Mouse (Mus musculus): ENCODE results near the gene Srgap2. TPM values are rescaled to one million over a fixed set of nuclear protein-coding genes. Genes with fewer than 3 reads are reported as not detected.

Gene Srgap2
- polyA plus RNA-seq, 1 experiment from 2014 or later, result 15.3 TPM

DNA sequence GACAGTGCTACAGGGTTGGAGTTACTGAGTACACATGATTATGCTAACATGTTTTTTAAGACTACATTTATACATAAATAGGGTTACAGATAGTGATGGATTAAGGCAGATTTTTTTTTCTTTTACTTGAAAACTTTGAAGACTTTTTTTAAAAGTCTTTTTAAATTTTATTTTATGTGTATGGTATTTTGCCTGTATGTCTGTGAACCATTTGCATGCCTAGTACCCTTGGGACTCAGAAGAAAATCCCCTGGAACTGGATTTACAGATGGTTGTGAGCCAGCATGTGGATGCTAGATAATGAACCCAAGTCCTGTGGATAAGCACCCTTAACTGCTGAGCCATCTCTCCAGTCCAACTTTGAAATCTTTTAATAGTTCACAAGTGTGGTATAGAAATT, 26.3 kb upstream of the Srgap2 start:
- Histone ChIP-seq H3K9ac (ENCODE audit: low read length) (no peak overlapping the region), H3K27ac (ENCODE audit: low read depth, low read length) (no peak overlapping the region), H3K4me3 (ENCODE audit: low read depth, low read length) (no peak overlapping the region), H3K9me3 (replicated peaks; ENCODE audit: control insufficient read depth, low read length) (no peaks in the 10 kb centered on the region), H3K36me3 (ENCODE audit: control insufficient read depth, insufficient read depth, low read length) (no peaks in the 10 kb centered on the region), H3K4me2 (ENCODE audit: low read length) (no peak overlapping the region), H3K27me3 (replicated peaks; ENCODE audit: control insufficient read depth, insufficient read depth, low read length) (no peaks in the 10 kb centered on the region), H3K4me1 (ENCODE audit: control insufficient read depth, insufficient read depth, low read length) (peaks cover 4% of the 10 kb centered on the region; the same call in 1 of the 2 replicates)
- ATAC-seq (no peak), DNase-seq (ENCODE audit: low spot score) (no peak)

DNA sequence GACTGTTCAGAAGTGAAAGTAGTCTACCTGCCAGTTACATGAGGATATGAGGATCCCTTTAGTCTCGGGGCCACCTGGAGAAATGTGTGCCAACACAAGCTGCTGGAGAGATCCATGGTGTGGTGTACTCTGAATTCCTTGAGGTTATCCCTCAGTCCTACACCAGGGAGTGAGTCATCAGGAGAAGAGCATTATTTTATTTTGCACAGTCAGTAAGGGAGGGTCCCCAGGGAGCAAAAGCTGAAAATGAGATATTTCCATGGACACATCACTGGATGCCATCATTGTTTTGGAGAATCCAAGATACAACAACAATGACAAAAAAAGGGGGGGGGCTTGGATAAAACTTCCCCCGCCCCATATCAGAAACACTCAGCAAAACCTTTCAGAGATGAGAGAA, 24.8 kb upstream of the Srgap2 start:
- no peaks in the 10 kb centered on the region for H3K27me3 ChIP-seq (replicated peaks; ENCODE audit: control insufficient read depth, insufficient read depth, low read length)
- ATAC-seq (no peak), DNase-seq (ENCODE audit: low spot score) (no peak)
- H3K9ac ChIP-seq (ENCODE audit: low read length), result no peak overlapping the region
- no peak overlapping the region for H3K27ac ChIP-seq (ENCODE audit: low read depth, low read length)
- peaks cover 4% of the 10 kb centered on the region; the same call in 1 of the 2 replicates for H3K4me1 ChIP-seq (ENCODE audit: control insufficient read depth, insufficient read depth, low read length)
- no peak overlapping the region for H3K4me3 ChIP-seq (ENCODE audit: low read depth, low read length)
- WGBS, result 88% methylated on average over 2 of the region's 2 CpGs
- no peaks in the 10 kb centered on the region for H3K9me3 ChIP-seq (replicated peaks; ENCODE audit: control insufficient read depth, low read length)
- no peaks in the 10 kb centered on the region for H3K36me3 ChIP-seq (ENCODE audit: control insufficient read depth, insufficient read depth, low read length)
- no peak overlapping the region for H3K4me2 ChIP-seq (ENCODE audit: low read length)

DNA sequence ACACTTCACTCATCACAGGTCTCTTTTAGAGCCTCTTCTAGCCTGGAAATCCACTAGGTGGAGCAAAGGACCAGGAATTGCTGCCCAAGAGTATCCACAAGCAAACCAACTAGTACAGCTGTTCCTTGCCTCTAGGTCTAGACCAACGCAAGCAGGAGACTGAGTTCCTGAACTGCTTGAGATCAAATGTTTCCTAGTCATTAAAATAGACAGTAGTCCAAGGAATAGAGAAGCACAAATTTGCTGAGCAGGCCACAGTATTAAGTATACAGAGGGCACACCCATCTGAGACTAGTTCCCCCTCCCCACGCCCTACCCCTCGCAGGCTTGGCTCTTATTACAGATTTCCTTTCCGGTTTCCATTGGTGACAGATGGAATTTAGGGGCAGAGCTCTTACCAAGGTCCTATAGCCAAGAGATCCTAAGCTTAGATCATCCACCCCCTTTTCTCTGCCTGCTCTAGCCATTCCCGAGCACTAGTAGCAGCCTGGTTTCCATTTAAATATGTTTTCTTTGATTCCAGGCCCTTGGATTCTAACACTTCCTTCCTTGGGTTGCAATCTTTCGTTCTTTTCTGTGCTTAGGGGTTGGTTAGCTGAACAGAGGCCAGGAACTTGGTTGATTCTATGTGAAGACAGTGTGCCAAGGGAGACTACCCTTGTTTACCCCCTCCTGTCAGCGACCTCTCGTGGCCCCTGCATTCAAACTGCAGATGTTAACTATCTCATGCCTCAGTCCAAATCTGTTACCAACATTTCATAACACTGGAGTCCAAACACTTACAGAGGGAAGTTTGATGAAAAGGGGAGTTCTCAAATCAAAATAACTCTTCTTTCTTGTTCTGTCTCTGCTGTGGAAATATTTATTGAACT, 21.6 kb upstream of the Srgap2 start:
- no peaks in the 10 kb centered on the region for H3K36me3 ChIP-seq (ENCODE audit: control insufficient read depth, insufficient read depth, low read length)
- no peaks in the 10 kb centered on the region for H3K4me1 ChIP-seq (ENCODE audit: control insufficient read depth, insufficient read depth, low read length)
- WGBS, result 66% methylated on average over 8 of the region's 8 CpGs
- H3K9ac ChIP-seq (ENCODE audit: low read length), result no peak overlapping the region
- no peak overlapping the region for H3K4me2 ChIP-seq (ENCODE audit: low read length)
- ATAC-seq (no peak), DNase-seq (ENCODE audit: low spot score) (peak; percentile 43)
- no peaks in the 10 kb centered on the region for H3K27me3 ChIP-seq (replicated peaks; ENCODE audit: control insufficient read depth, insufficient read depth, low read length)
- no peak overlapping the region for H3K27ac ChIP-seq (ENCODE audit: low read depth, low read length)
- no peak overlapping the region for H3K4me3 ChIP-seq (ENCODE audit: low read depth, low read length)
- no peaks in the 10 kb centered on the region for H3K9me3 ChIP-seq (replicated peaks; ENCODE audit: control insufficient read depth, low read length)

DNA sequence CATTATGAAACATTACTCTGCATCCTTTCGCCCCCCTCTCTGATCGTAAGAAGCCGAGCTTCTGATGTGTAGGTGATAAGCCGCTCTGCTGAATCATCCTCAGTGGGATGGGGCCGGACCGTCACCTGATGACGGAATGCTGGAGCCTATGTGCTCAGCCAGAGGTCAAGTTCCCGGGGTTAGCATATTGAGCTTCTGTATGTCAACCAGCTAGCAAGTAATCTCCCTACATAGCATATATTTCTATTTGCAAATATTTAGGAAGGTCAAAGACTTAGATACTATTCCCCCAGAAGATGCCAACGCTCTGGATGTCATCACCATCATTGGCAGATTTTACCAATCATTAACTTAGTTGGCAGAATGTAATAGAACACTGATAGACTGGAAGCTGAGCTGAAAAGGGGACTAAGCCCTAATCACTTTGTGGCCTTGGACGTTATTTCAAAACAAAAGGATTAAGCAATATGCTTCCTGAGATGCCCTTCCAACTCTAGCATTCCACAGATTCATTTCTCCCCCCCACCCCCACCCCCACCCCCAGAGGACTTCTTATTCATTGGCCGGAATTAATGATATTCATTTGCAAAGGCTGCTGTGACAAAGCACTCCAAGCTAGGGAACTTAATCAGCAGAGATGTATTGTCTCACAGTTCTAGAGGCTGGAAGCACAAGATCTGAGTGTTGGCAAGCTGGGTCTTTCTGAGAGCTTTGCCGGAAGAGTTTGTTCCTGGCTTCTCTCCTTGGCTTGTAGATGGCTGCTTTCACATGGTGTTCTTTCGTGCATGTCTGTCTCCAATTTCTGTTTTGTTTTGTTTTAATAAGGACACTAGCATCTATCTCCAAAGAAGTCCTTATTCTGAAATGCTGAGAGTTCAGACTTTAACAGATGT, 19.9 kb upstream of the Srgap2 start:
- no peak overlapping the region for H3K4me2 ChIP-seq (ENCODE audit: low read length)
- ATAC-seq, result no peak
- WGBS, result 72% methylated on average over 13 of the region's 13 CpGs

DNA sequence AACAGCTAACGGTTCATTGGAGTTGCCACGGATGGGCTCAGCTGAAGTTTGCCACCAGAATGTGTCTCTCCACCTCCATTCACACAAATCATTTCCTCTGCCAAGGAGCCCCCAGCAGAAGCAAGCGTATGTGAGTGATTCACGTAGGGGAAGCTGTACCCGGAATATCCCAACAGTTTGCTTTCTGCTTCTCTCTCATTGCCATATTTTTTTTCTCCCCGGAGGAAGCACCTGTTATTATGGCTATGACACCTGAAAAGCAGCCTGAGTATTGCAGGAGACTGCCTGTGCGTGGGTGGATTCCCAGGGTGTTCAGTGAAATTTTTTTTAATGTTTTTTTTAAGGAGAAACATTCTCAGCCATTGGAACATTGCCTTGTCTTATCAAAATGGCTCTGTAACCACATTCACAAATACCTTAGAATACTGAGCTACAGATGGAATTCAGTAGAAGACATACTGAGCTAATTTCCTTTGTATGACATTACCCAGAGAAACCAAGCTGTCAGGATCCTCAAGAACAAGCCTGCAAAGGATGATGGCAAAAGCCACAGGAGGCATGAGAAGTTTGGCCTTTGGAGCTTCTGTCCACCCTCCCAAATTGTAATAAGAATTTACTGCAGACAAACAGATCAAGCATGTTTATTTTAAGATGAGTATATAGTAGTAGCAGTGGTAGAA, 16.9 kb upstream of the Srgap2 start:
- Histone ChIP-seq H3K9me3 (replicated peaks; ENCODE audit: control insufficient read depth, low read length) (no peaks in the 10 kb centered on the region), H3K4me1 (ENCODE audit: control insufficient read depth, insufficient read depth, low read length) (no peaks in the 10 kb centered on the region), H3K27me3 (replicated peaks; ENCODE audit: control insufficient read depth, insufficient read depth, low read length) (no peaks in the 10 kb centered on the region), H3K27ac (ENCODE audit: low read depth, low read length) (no peak overlapping the region), H3K4me2 (ENCODE audit: low read length) (no peak overlapping the region), H3K4me3 (ENCODE audit: low read depth, low read length) (no peak overlapping the region), H3K9ac (ENCODE audit: low read length) (no peak overlapping the region), H3K36me3 (ENCODE audit: control insufficient read depth, insufficient read depth, low read length) (0 out of 2 replicates have a peak, but pooled peaks cover 5% of the 10 kb centered on the region)
- WGBS, result 81% methylated on average over 7 of the region's 7 CpGs
- DNase-seq (ENCODE audit: low spot score), result no peak
- ATAC-seq, result no peak

More for the DNA sequence above, 19.9 kb upstream of the Srgap2 start:
- Histone ChIP-seq H3K9me3 (replicated peaks; ENCODE audit: control insufficient read depth, low read length) (no peaks in the 10 kb centered on the region), H3K4me3 (ENCODE audit: low read depth, low read length) (no peak overlapping the region), H3K4me1 (ENCODE audit: control insufficient read depth, insufficient read depth, low read length) (no peaks in the 10 kb centered on the region), H3K27ac (ENCODE audit: low read depth, low read length) (no peak overlapping the region), H3K27me3 (replicated peaks; ENCODE audit: control insufficient read depth, insufficient read depth, low read length) (no peaks in the 10 kb centered on the region), H3K9ac (ENCODE audit: low read length) (no peak overlapping the region), H3K36me3 (ENCODE audit: control insufficient read depth, insufficient read depth, low read length) (no peaks in the 10 kb centered on the region)
- no peak for DNase-seq (ENCODE audit: low spot score)

GRCm38 (mm10) chr1:131541903-131542302, 14.8 kb upstream of the Srgap2 start:
- 0 out of 2 replicates have a peak, but pooled peaks cover 9% of the 10 kb centered on the region for H3K36me3 ChIP-seq (ENCODE audit: control insufficient read depth, insufficient read depth, low read length)
- no peak overlapping the region for H3K9ac ChIP-seq (ENCODE audit: low read length)
- H3K27ac ChIP-seq (ENCODE audit: low read depth, low read length), result no peak overlapping the region
- H3K4me1 ChIP-seq (ENCODE audit: control insufficient read depth, insufficient read depth, low read length), result no peaks in the 10 kb centered on the region
- no peak overlapping the region for H3K4me2 ChIP-seq (ENCODE audit: low read length)
- H3K4me3 ChIP-seq (ENCODE audit: low read depth, low read length), result no peak overlapping the region
- no peaks in the 10 kb centered on the region for H3K27me3 ChIP-seq (replicated peaks; ENCODE audit: control insufficient read depth, insufficient read depth, low read length)
- no peak for DNase-seq (ENCODE audit: low spot score)
- no peaks in the 10 kb centered on the region for H3K9me3 ChIP-seq (replicated peaks; ENCODE audit: control insufficient read depth, low read length)
- WGBS, result 93% methylated on average over 5 of the region's 5 CpGs
- ATAC-seq, result no peak

DNA sequence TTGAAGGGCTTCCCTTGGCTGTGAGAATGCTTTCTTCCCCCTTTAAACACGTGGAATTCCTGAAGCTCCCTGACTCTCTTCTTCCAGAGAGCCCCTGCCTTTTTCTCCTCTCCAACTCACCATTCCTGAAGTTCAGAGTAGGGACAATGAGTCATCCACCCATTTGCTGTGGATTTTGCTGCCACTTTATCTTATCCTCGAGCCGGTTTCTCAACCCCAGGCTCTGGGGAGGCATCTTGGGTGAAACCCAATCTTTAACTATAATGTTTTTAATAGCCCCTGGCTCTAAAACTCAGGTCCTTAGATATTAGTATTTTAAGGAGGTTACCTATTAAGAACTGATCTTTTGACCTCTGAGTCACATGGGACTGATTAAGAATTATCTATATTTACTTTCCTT, 14.3 kb upstream of the Srgap2 start:
- H3K27me3 ChIP-seq (replicated peaks; ENCODE audit: control insufficient read depth, insufficient read depth, low read length), result no peaks in the 10 kb centered on the region
- no peaks in the 10 kb centered on the region for H3K4me1 ChIP-seq (ENCODE audit: control insufficient read depth, insufficient read depth, low read length)
- no peak overlapping the region for H3K9ac ChIP-seq (ENCODE audit: low read length)
- ATAC-seq, result no peak
- H3K9me3 ChIP-seq (replicated peaks; ENCODE audit: control insufficient read depth, low read length), result no peaks in the 10 kb centered on the region
- no peak overlapping the region for H3K27ac ChIP-seq (ENCODE audit: low read depth, low read length)
- no peak overlapping the region for H3K4me3 ChIP-seq (ENCODE audit: low read depth, low read length)
- no peak overlapping the region for H3K4me2 ChIP-seq (ENCODE audit: low read length)
- WGBS, result 63% methylated on average over 3 of the region's 3 CpGs
- 0 out of 2 replicates have a peak, but pooled peaks cover 9% of the 10 kb centered on the region for H3K36me3 ChIP-seq (ENCODE audit: control insufficient read depth, insufficient read depth, low read length)
- DNase-seq (ENCODE audit: low spot score), result no peak

DNA sequence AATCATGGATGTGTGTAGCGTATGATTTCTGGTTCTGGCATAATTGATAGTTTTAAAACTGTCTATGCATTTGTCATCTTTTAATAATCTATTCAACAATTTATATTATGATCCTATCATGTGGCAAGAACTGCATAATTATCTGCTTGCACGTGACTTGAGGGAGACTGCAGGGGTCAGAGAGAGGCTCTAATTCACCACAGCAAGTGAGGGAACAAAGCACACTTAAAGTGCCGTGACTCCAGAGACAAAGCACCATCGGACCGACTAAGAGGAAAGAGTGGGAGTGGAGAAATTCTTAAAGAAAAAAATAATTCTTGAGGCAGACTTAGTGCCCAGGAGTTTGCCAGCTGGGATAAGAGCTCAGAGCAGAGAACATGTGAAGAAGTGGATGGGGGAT, 13.6 kb upstream of the Srgap2 start:
- no peak overlapping the region for H3K9ac ChIP-seq (ENCODE audit: low read length)
- ATAC-seq (no peak), DNase-seq (ENCODE audit: low spot score) (no peak)
- no peak overlapping the region for H3K27ac ChIP-seq (ENCODE audit: low read depth, low read length)
- no peaks in the 10 kb centered on the region for H3K27me3 ChIP-seq (replicated peaks; ENCODE audit: control insufficient read depth, insufficient read depth, low read length)
- no peaks in the 10 kb centered on the region for H3K4me1 ChIP-seq (ENCODE audit: control insufficient read depth, insufficient read depth, low read length)
- H3K4me3 ChIP-seq (ENCODE audit: low read depth, low read length), result no peak overlapping the region
- no peak overlapping the region for H3K4me2 ChIP-seq (ENCODE audit: low read length)
- WGBS, result 48% methylated on average over 5 of the region's 5 CpGs
- no peaks in the 10 kb centered on the region for H3K9me3 ChIP-seq (replicated peaks; ENCODE audit: control insufficient read depth, low read length)
- H3K36me3 ChIP-seq (ENCODE audit: control insufficient read depth, insufficient read depth, low read length), result 0 out of 2 replicates have a peak, but pooled peaks cover 9% of the 10 kb centered on the region

All from forebrain, embryonic 14.5 days (tissue).